Mouse (Mus musculus) layer of hippocampus, postnatal 10 days (tissue): ENCODE results near the gene Cpn1. TPM values are rescaled to one million over a fixed set of nuclear protein-coding genes. Genes with fewer than 3 reads are reported as not detected.

ENCODE experiments used
- DNase-seq, 2 experiments: peaks; one replicate each; pipeline ENCODE4 v3.0.0; 2021; ENCODE audit warnings: low spot score in 2 of 2
- total RNA-seq, 2 experiments: library from RNA; stranded (reverse); gene quantifications; 2 replicates each; pipeline ENCODE4 v1.2.3; 2021

Cpn1 gene
- total RNA-seq, 2 experiments from 2014 or later = 0.25 to 0.30 TPM

DNA sequence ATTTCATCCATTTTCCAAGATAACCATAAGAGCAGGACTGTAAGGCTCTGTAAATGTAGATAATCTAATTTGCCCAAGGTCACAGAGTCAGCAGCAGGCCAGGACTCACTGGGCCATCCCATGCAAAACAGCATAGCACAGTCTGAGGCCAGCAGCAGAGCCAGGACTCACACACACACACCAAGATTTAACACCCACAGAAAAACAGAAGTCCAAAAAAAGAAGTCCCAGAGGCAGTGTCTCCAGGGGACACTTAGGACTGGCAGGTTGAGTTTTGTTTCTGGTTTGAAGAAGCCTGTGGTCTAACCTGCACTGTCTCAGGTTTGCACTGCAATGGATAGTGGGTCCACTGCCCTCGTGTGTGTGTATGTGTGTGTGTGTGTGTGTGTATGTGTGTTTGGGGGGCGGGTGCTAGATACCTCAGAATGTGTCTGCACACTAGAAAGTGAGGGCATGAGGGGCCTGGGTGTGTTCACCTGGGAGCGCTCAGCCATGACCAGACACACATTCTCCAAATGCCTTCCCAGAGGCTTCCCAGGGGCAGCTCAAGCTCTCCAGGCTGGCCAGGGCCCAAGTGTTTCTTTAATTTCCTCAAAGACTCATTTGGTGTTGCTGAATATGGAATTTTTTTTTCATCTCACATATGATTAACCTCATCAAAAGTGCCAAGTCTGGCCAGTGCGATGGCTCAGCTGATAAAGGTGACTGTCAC lies 73.4 kb downstream of the Cpn1 start:
- DNase-seq = no peak

DNA sequence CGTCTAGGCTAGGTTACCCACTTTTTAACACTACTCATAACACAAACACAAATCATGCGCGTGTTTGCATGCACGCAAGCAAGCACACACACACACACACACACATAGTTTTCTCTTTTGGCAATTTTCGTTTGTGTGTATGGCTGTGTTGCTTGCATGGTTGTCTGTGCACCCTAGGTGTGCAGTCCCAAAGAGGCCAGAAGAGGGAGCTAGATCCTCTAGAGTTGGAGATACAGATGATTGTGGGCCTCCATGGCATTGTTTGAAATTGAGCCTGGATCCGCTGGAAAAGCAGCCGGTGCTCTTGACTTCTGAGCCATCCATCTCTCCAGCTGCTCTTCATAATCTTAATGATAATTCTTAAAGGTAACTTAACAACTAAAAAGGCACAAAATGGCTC lies 79.9 kb downstream of the Cpn1 start:
- DNase-seq = no peak

Other genes with a start within 250 kb of the Cpn1 start
- 1 to 10 TPM; 5.3 to 6.2 TPM for gene Cutc, start 233.6 kb downstream of the Cpn1 start, total RNA-seq
- gene Cox15, start 233.6 kb downstream of the Cpn1 start, total RNA-seq = 10 to 100 TPM; 17.9 to 20.6 TPM
- under 1 TPM; 0.07 to 0.18 TPM for gene Abcc2, start 204.4 kb downstream of the Cpn1 start, total RNA-seq
- gene Dnmbp, start 46.4 kb downstream of the Cpn1 start, total RNA-seq = 10 to 100 TPM in 1 of 2 experiments, 1 to 10 TPM in 1; 8.6 to 11.4 TPM
- gene Cyp2c23, start 42.7 kb upstream of the Cpn1 start, total RNA-seq = not detected
- 10 to 100 TPM; 19.2 to 20.0 TPM for gene Erlin1, start 83.2 kb upstream of the Cpn1 start, total RNA-seq
- 10 to 100 TPM; 43.6 to 52.9 TPM for gene Chuk, start 120.9 kb upstream of the Cpn1 start, total RNA-seq
- gene Cwf19l1, start 149.3 kb upstream of the Cpn1 start, total RNA-seq = 10 to 100 TPM; 18.9 to 21.3 TPM
- gene Bloc1s2, start 159.9 kb upstream of the Cpn1 start, total RNA-seq = 10 to 100 TPM; 70.4 to 75.6 TPM
- under 1 TPM in 1 of 2 experiments, not detected in 1; 0.11 TPM for gene Pkd2l1, start 205.9 kb upstream of the Cpn1 start, total RNA-seq
- gene Scd3, start 216.7 kb upstream of the Cpn1 start, total RNA-seq = 1 to 10 TPM in 1 of 2 experiments, under 1 TPM in 1; 0.73 to 2.3 TPM